Mouse (Mus musculus) lung, postnatal 25 days (tissue): Measurements from ENCODE around the gene Mlxipl.

Experiments used
- DNase-seq: peaks from one replicate; pipeline ENCODE4 v3.0.0; 2022; ENCODE audit warnings: low spot score

The Mlxipl gene

GRCm38 (mm10) chr5:135079578-135079977, 10.1 kb upstream of the Mlxipl start:
- DNase-seq, result no peak

GRCm38 (mm10) chr5:135080539-135080938, 9.2 kb upstream of the Mlxipl start:
- no peak for DNase-seq

GRCm38 (mm10) chr5:135086871-135087270, 2.8 kb upstream of the Mlxipl start:
- no peak for DNase-seq

- no peak for DNase-seq
These were observed 11.3 kb downstream of the Mlxipl start for GRCm38 (mm10) chr5:135100981-135101380.

GRCm38 (mm10) chr5:135103999-135104660, 14.4 kb downstream of the Mlxipl start:
- DNase-seq, result no peak

GRCm38 (mm10) chr5:135106758-135107256, 17.1 kb downstream of the Mlxipl start:
- DNase-seq, result peak; percentile 85

- peak; percentile 60 for DNase-seq
These were observed 18.1 kb downstream of the Mlxipl start for GRCm38 (mm10) chr5:135107521-135108501.

- DNase-seq, result no peak
These were observed 19.3 kb downstream of the Mlxipl start for GRCm38 (mm10) chr5:135109017-135109416.

- DNase-seq, result no peak
These were observed 19.7 kb downstream of the Mlxipl start for GRCm38 (mm10) chr5:135109426-135109825.

- no peak for DNase-seq
These were observed 20.3 kb downstream of the Mlxipl start for GRCm38 (mm10) chr5:135109976-135110375.

GRCm38 (mm10) chr5:135113782-135114181, 24.1 kb downstream of the Mlxipl start:
- DNase-seq, result no peak

GRCm38 (mm10) chr5:135115241-135115640, 25.6 kb downstream of the Mlxipl start:
- DNase-seq, result no peak

- peak; percentile 64 for DNase-seq
These were observed 28.9 kb downstream of the Mlxipl start for GRCm38 (mm10) chr5:135118589-135119081.

GRCm38 (mm10) chr5:135120753-135121152, 31.1 kb downstream of the Mlxipl start:
- no peak for DNase-seq

GRCm38 (mm10) chr5:135126121-135126520, 36.4 kb downstream of the Mlxipl start:
- no peak for DNase-seq

GRCm38 (mm10) chr5:135127669-135128068, 38.0 kb downstream of the Mlxipl start:
- no peak for DNase-seq

GRCm38 (mm10) chr5:135129747-135130146, 40.1 kb downstream of the Mlxipl start:
- no peak for DNase-seq

- DNase-seq, result peak; percentile 84
These were observed 44.2 kb downstream of the Mlxipl start for GRCm38 (mm10) chr5:135133736-135134405.

GRCm38 (mm10) chr5:135134534-135134933, 44.8 kb downstream of the Mlxipl start:
- DNase-seq, result peak; percentile 34

GRCm38 (mm10) chr5:135139881-135140280, 50.2 kb downstream of the Mlxipl start:
- DNase-seq, result no peak

- no peak for DNase-seq
These were observed 54.8 kb downstream of the Mlxipl start for GRCm38 (mm10) chr5:135144469-135144868.

- DNase-seq, result no peak
These were observed 55.8 kb downstream of the Mlxipl start for GRCm38 (mm10) chr5:135145532-135145931.
